Mouse (Mus musculus) hindbrain, postnatal 0 days (tissue): ENCODE measurements around the gene Prnd. TPM values are rescaled to one million over a fixed set of nuclear protein-coding genes. Genes with fewer than 3 reads are reported as not detected.

ENCODE experiments used
- ATAC-seq: fragments of 200-750 bp; cut with Nextera tagmentation; 2 replicates; pipeline ENCODE4 v1.8.0; 2017; ENCODE audit warnings: mild to moderate bottlenecking, moderate TSS enrichment, moderate library complexity
- DNase-seq: peaks from one replicate; pipeline ENCODE4 v3.0.0-alpha.2; 2015; ENCODE audit warnings: low spot score
- H3K27ac ChIP-seq: fragments of 300-500 bp; sonication (generic); 2 replicates; pipeline ENCODE4 v1.5.1; 2014; ENCODE audit warnings: mild to moderate bottlenecking
- H3K27me3 ChIP-seq: fragments of 300-500 bp; sonication (generic); 2 replicates; pipeline ENCODE4 v1.6.1; 2014; ENCODE audit warnings: low read length, mixed read lengths; ENCODE audit not compliant: insufficient read depth
- H3K36me3 ChIP-seq: fragments of 300-500 bp; sonication (generic); 2 replicates; pipeline ENCODE4 v1.6.1; 2014; ENCODE audit warnings: low read length, mixed read lengths; ENCODE audit not compliant: insufficient read depth
- H3K4me1 ChIP-seq: fragments of 300-500 bp; sonication (generic); 2 replicates; pipeline ENCODE4 v1.6.1; 2014; ENCODE audit warnings: antibody characterized with exemption, low read length, mixed read lengths; ENCODE audit not compliant: insufficient read depth
- H3K4me2 ChIP-seq: fragments of 300-500 bp; sonication (generic); 2 replicates; pipeline ENCODE4 v1.6.1; 2014; ENCODE audit warnings: low read depth, mild to moderate bottlenecking, low read length, moderate library complexity, mixed read lengths
- H3K4me3 ChIP-seq: fragments of 300-500 bp; sonication (generic); 2 replicates; pipeline ENCODE4 v1.5.1; 2014; ENCODE audit warnings: low read length
- H3K9ac ChIP-seq: fragments of 300-500 bp; sonication (generic); replicated peaks from 2 replicates; pipeline ENCODE4 v1.6.1; 2014; ENCODE audit warnings: mild to moderate bottlenecking, low read length, moderate library complexity, mixed read lengths
- H3K9me3 ChIP-seq: fragments of 300-500 bp; sonication (generic); 2 replicates; pipeline ENCODE4 v1.6.1; 2016; ENCODE audit warnings: low read length, mixed read lengths
- CTCF ChIP-seq: IDR thresholded peaks from 2 replicates; pipeline ENCODE4 v1.5.1; 2016; ENCODE audit warnings: antibody characterized with exemption, control low read depth, low read depth
- WGBS: fragments of 180-500 bp; shearing (Covaris S2); extraction: QIAGEN DNeasy Blood & Tissue Kit; methylation state at CpG from one replicate; pipeline ENCODE4 v1.1.7; 2014; 5-methylcytosine and 5-hydroxymethylcytosine counted together
- polyA plus RNA-seq: library from polyadenylated mRNA; unstranded; fragments of >200 nt; fragmentation: Nextera tagmentation; extraction: Ambion mirVana; gene quantifications from 2 replicates; pipeline ENCODE4 v1.2.1, GENCODE M21; 2015
- total RNA-seq: library from RNA; depleted of rRNA; stranded (reverse); fragments of >200 nt; gene quantifications from 2 replicates; pipeline ENCODE4 v1.2.3, GENCODE M21; 2014

Prnd gene
- total and polyA plus RNA-seq, 2 experiments from 2014 or later: 4.4 to 6.4 TPM

GRCm38 (mm10) chr2:131936410-131936809 lies 14.3 kb upstream of the Prnd start:
- DNase-seq: no peak
- no peak for TF ChIP-seq CTCF
- no peaks in the 10 kb centered on the region; the same call in 1 of the 2 replicates for H3K4me1 ChIP-seq
- peaks cover 12% of the 10 kb centered on the region; the same call in 1 of the 2 replicates for H3K36me3 ChIP-seq
- H3K9me3 ChIP-seq: no peaks in the 10 kb centered on the region
- H3K9ac ChIP-seq: no peak overlapping the region
- no peak overlapping the region for H3K4me3 ChIP-seq
- H3K4me2 ChIP-seq: no peak overlapping the region
- H3K27ac ChIP-seq: no peak overlapping the region
- 95% methylated on average over 10 of the region's 10 CpGs for WGBS
- ATAC-seq: no peak
- no peaks in the 10 kb centered on the region for H3K27me3 ChIP-seq

DNA sequence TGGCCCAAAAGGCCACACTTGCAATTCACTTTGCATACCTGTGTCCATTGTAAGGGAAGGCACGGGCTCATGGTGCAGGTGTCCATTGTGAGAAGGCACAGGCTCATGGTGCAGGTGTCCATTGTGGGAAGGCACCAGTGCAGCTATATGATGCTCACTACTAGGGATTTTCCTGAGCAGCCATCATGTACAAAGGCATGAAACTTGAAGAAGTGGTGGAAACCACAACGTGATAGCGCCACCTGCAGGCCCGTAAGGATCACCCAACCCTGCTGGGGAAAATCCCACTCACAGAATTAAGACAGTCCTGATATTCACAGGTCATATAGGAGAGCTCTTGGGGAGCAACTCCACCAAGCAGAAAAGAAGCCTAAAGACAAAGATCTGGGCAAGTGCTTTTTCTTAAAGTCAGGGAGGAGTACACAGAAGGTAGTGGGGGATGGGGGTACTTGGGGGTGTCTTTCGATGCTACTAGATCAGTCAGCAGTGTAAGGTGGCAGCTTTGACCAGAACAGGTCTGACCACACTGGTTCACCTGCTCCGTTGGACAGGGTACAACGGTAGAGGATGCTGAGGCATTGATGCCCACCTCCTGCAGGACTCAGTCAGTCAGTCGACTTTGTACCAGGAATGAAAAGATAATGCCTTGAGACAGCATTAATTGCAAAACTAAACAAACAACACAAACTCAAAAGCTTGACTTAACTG lies 11.1 kb upstream of the Prnd start:
- Histone ChIP-seq H3K4me1 (no peaks in the 10 kb centered on the region), H3K27ac (no peak overlapping the region), H3K4me2 (no peak overlapping the region), H3K9me3 (no peaks in the 10 kb centered on the region), H3K27me3 (no peaks in the 10 kb centered on the region), H3K9ac (no peak overlapping the region), H3K36me3 (peaks cover 12% of the 10 kb centered on the region; the same call in 1 of the 2 replicates), H3K4me3 (no peak overlapping the region)
- peak; percentile 82 for TF ChIP-seq CTCF
- peak; percentile 73; the same call in 1 of the 2 replicates for ATAC-seq
- WGBS: 41% methylated on average over 8 of the region's 8 CpGs
- DNase-seq: peak; percentile 83

DNA sequence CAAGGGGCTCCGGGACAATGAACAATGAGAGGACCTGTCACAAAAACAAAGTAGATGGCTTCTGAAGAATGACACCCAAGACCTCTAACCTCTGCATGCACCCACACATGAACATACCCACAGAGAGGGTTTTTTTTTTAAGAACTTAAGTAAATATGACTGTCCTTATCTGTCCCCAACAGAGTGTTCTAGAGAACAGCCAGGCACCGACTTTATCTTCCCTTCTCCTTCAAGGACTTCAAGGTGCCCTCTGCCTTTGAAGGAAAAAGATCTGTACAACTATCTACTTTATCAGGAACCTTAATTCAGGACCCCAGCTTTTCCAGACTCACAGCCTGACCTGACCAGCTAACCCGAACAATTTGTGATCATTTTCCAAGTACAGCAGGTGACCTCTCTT lies 10.2 kb upstream of the Prnd start:
- H3K9ac ChIP-seq: no peak overlapping the region
- H3K36me3 ChIP-seq: peaks cover 12% of the 10 kb centered on the region; the same call in 1 of the 2 replicates
- H3K27ac ChIP-seq: no peak overlapping the region
- no peaks in the 10 kb centered on the region for H3K9me3 ChIP-seq
- H3K4me3 ChIP-seq: no peak overlapping the region
- no peaks in the 10 kb centered on the region for H3K4me1 ChIP-seq
- ATAC-seq (no peak), DNase-seq (no peak)
- no peak overlapping the region for H3K4me2 ChIP-seq
- H3K27me3 ChIP-seq: no peaks in the 10 kb centered on the region
- 80% methylated on average over 3 of the region's 3 CpGs for WGBS
- TF ChIP-seq CTCF: no peak

- TF ChIP-seq CTCF: no peak
- Histone ChIP-seq H3K4me1 (no peaks in the 10 kb centered on the region), H3K27me3 (no peaks in the 10 kb centered on the region), H3K9me3 (no peaks in the 10 kb centered on the region), H3K4me3 (no peak overlapping the region), H3K36me3 (peaks cover 9% of the 10 kb centered on the region; the same call in 1 of the 2 replicates), H3K4me2 (no peak overlapping the region), H3K27ac (no peak overlapping the region), H3K9ac (no peak overlapping the region)
- 78% methylated on average over 6 of the region's 6 CpGs for WGBS
- DNase-seq (no peak), ATAC-seq (no peak)
Observed at GRCm38 (mm10) chr2:131941501-131941900, 9.2 kb upstream of the Prnd start.

DNA sequence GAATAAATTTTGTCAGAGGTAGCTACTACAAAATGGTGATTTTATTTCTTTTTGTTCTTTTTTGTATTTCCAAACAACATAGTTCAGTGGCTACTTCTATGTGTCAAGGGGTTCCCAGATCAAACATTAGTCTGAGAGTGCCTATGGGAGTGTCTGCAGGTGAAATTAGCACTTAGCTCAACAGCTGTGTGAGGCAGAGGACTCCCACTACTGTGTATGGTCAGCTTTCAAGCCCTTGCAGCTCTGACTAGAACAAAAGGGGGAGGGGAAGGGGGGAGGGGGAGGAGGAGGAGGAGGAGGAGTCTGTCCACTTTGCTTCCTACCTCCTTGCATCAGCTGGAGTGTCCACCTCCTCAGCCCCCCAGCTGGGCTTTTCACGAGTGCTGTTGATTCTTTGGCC lies 6.3 kb upstream of the Prnd start:
- WGBS: 21% methylated on average over 1 of the region's 1 CpGs
- DNase-seq: no peak

DNA sequence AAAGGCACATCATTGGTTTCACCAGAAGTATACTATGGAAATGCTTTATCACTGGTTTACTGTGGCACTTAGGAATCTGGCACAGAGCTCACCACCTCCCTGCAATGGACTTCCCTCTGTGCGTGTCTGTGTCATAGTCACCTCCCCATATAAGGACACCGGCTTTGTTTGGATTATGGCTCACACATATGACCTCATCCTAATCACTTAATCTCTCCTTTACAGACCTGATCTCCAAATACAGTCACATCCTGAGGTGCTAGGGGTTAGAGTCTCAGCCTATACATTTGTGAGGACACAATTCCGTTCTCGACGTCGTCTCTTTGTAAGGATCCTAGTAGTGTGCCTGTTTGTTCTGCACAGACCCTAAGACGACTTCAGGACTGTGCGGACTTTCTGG lies 5.4 kb upstream of the Prnd start:
- Histone ChIP-seq H3K4me1 (no peaks in the 10 kb centered on the region), H3K27me3 (no peaks in the 10 kb centered on the region), H3K4me2 (no peak overlapping the region), H3K4me3 (no peak overlapping the region), H3K27ac (no peak overlapping the region), H3K36me3 (no peaks in the 10 kb centered on the region), H3K9me3 (no peaks in the 10 kb centered on the region), H3K9ac (no peak overlapping the region)
- WGBS: 87% methylated on average over 8 of the region's 8 CpGs
- no peak for TF ChIP-seq CTCF
- ATAC-seq (no peak), DNase-seq (no peak)

More for the DNA sequence above, 6.3 kb upstream of the Prnd start:
- Histone ChIP-seq H3K9me3 (no peaks in the 10 kb centered on the region), H3K27ac (no peak overlapping the region), H3K27me3 (no peaks in the 10 kb centered on the region), H3K4me3 (no peak overlapping the region), H3K9ac (no peak overlapping the region), H3K36me3 (no peaks in the 10 kb centered on the region), H3K4me2 (no peak overlapping the region), H3K4me1 (no peaks in the 10 kb centered on the region)
- no peak for ATAC-seq
- no peak for TF ChIP-seq CTCF

- H3K27ac ChIP-seq: no peak overlapping the region
- DNase-seq: no peak
- H3K4me3 ChIP-seq: no peak overlapping the region
- no peaks in the 10 kb centered on the region for H3K36me3 ChIP-seq
- TF ChIP-seq CTCF: no peak
- no peaks in the 10 kb centered on the region for H3K9me3 ChIP-seq
- H3K4me2 ChIP-seq: no peak overlapping the region
- no peak overlapping the region for H3K9ac ChIP-seq
- H3K4me1 ChIP-seq: no peaks in the 10 kb centered on the region
- WGBS: 84% methylated on average over 6 of the region's 6 CpGs
- H3K27me3 ChIP-seq: no peaks in the 10 kb centered on the region
- ATAC-seq: no peak
Observed at GRCm38 (mm10) chr2:131945765-131946164, 4.9 kb upstream of the Prnd start.
